Mouse (Mus musculus) Patski (cell line): ENCODE data around the gene Sgca. TPM values are rescaled to one million over a fixed set of nuclear protein-coding genes. Genes with fewer than 3 reads are reported as not detected.
"Not testable (repeated sequence)": the region's sequence is repeated elsewhere in the genome, so short reads cannot be mapped to it uniquely, and the experiment has no call there.

Experiments used
- ATAC-seq: fragments of 100-300 bp; one replicate; pipeline ENCODE4 v1.8.0; 2021
- CTCF ChIA-PET: fragments of 350-600 bp; sonication (Branson Sonifier 250); formaldehyde crosslinking; loops from one replicate; lab custom pipeline; 2022; ENCODE audit warnings: inconsistent platforms; lab: Charles Lee
- POLR2A ChIA-PET: fragments of 350-600 bp; sonication (Branson Sonifier 250); formaldehyde crosslinking; loops from one replicate; lab custom pipeline; 2022; ENCODE audit warnings: antibody characterized with exemption, inconsistent platforms; lab: Charles Lee
- DNase-seq: peaks from one replicate; pipeline ENCODE4 v3.0.0-alpha.2; 2011; ENCODE audit warnings: low read depth, low spot score
- H3K27me3 ChIP-seq: fragments of 371-371 bp; one replicate; pipeline ENCODE4 v1.5.1; 2021
- CTCF ChIP-seq: fragments of 100-300 bp; IDR thresholded peaks from one replicate; pipeline ENCODE4 v1.5.1; 2021
- in situ Hi-C: fragments of 300-500 bp; cut with MboI; formaldehyde crosslinking; loops from 3 replicates; pipeline ENCODE4 v1.11.1; 2018; ENCODE audit warnings: low pct_unique_long_range_greater_than_20kb, mixed read lengths
- polyA plus RNA-seq: library from polyadenylated mRNA; unstranded; gene quantifications from one replicate; pipeline ENCODE4 v1.2.3, GENCODE M21; 2021

Sgca gene
- 0.47 TPM for polyA plus RNA-seq

DNA sequence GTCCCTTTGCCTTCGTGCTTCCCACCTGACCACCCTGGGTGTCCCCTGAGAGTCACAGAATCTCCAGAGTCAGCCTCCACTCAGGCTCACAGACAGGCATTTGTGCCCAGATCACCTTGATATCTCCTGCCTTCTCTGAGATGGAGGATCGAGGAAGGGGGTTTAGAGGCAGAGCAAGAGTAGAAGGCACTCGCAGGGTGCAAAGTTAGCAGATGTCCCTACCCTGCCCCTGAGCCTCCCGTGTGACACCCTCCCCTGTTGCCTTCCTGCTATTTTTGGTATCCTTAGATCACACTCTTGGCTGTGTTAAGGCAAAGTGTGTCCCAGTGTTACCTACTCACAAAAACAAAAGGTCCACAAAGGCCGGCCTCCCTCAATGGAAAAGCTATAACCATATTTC is at the start of gene Sgca:
Gene Sgca (minus strand): TSS at position 129 of the 400 bp plus-strand sequence.
- H3K27me3 ChIP-seq, result no peaks in the 10 kb centered on the region
- TF ChIP-seq CTCF, result no peak
- POLR2A ChIA-PET, result interaction anchor here (1.1 kb wide), 1 partner anchor 15 kb away, joined by 3 read pairs; the partner anchor contains the start of gene Ppp1r9b
- no peak for ATAC-seq
- no peak for DNase-seq
- in situ Hi-C loops, result loop anchor here (5.0 kb wide), 1 partner anchor 66 kb away; the partner anchor contains the start of gene Pdk2
- CTCF ChIA-PET, result interaction anchor here (1.4 to 1.6 kb wide), 4 partner anchors 12 to 40 kb away, joined by 3 to 5 read pairs (median 5); no protein-coding TSS in a partner anchor

DNA sequence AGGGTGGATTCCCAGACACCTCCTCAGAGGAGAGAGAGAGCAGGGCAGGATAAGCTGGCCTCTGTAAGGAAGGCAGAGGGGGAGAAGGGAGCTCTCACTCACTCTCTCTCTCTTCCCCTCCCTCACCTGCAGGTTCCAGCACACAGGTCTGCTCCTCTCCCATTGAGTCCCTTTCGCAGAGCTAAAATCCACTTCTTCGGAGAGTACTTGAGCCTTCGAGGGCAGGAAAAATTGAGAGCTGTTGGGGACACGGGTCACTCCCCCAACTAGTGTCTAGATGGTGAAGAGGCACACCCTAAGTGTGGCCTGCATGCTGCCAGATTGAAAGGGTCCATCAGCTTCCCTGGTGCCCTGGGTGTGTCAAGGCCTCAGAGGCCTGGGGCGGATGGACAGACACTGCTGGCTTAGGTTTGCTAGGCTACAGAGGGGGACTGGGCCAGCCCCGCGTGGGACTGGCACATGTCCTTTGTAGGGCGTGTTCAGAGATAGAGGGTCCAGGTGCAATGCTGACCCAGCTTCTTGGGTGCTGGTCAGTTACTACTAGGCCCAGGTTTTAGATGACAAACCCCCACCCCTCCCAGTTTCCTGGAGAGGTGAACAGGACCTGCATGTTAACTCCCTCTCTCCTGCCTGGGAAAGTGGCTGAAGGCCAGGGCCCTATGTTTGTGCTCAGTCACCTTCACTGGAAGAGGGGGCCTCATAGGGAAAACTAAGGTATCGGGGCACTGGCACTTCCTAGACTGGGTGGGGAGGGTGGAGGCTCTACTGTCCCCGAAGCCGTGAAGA is 49.3 kb upstream of the Sgca start:
- ATAC-seq (no peak), DNase-seq (no peak)
- H3K27me3 ChIP-seq, result no peaks in the 10 kb centered on the region
- ChIA-PET CTCF (interaction anchor here (1.2 kb wide), 1 partner anchor 80 kb away, joined by 3 read pairs; no protein-coding TSS in a partner anchor), POLR2A (interaction anchor here (0.7 to 3.2 kb wide), 3 partner anchors 9 to 16 kb away, joined by 3 to 9 read pairs (median 3); partner anchors contain the start of gene Pdk2)
- in situ Hi-C loops, result no loop called here
- no peak for TF ChIP-seq CTCF

GRCm38 (mm10) chr11:95024439-95025184 is 48.5 kb upstream of the Sgca start:
- POLR2A ChIA-PET, result interaction anchor here (0.8 to 3.2 kb wide), 3 partner anchors 13 to 51 kb away, joined by 3 to 9 read pairs (median 3); partner anchors contain the start of gene Pdk2
- ATAC-seq (no peak), DNase-seq (no peak)
- in situ Hi-C loops, result no loop called here
- CTCF ChIA-PET, result interaction anchor here (0.8 to 1.2 kb wide), 2 partner anchors 9 to 81 kb away, joined by 3 read pairs; no protein-coding TSS in a partner anchor
- no peak for TF ChIP-seq CTCF
- H3K27me3 ChIP-seq, result no peaks in the 10 kb centered on the region

GRCm38 (mm10) chr11:95023481-95023880 is 47.4 kb upstream of the Sgca start:
- POLR2A ChIA-PET, result interaction anchor here (3.2 kb wide), 1 partner anchor 11 kb away, joined by 9 read pairs; no protein-coding TSS in a partner anchor
- in situ Hi-C loops, result no loop called here

GRCm38 (mm10) chr11:95022237-95022992 is 46.3 kb upstream of the Sgca start:
- DNase-seq (no peak), ATAC-seq (no peak)
- in situ Hi-C loops, result no loop called here
- CTCF ChIA-PET, result interaction anchor here (1.0 to 2.0 kb wide), 4 partner anchors 8 to 20 kb away, joined by 3 to 6 read pairs (median 4); no protein-coding TSS in a partner anchor
- H3K27me3 ChIP-seq, result no peaks in the 10 kb centered on the region
- POLR2A ChIA-PET, result interaction anchor here (3.2 kb wide), 1 partner anchor 10 kb away, joined by 9 read pairs; no protein-coding TSS in a partner anchor
- no peak for TF ChIP-seq CTCF

More at GRCm38 (mm10) chr11:95023481-95023880, 47.4 kb upstream of the Sgca start:
- no peak for DNase-seq
- CTCF ChIA-PET, result interaction anchor here (1.0 to 1.1 kb wide), 2 partner anchors 9 to 11 kb away, joined by 3 to 4 read pairs; no protein-coding TSS in a partner anchor
- no peak for ATAC-seq
- H3K27me3 ChIP-seq, result no peaks in the 10 kb centered on the region
- no peak for TF ChIP-seq CTCF

DNA sequence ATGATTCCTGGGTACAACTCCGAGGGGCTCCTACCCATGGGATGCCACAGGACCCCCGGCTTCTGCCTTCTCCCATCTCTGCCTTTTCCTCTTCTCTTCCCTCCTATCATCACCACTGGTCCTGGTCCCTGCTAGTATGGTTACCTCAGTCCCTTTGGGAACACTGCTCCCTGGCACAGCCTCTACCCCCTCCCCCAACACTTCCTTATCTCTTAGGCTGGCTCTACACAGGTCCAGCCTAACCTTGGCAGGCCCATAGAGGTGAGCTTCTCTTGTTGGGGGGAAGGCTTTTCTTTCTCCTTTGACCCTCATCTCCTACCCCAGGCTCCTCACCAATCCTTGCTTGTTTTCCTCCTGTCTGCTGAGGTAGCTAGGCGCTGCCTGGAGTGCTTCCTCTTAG is 39.4 kb upstream of the Sgca start:
- no peak for TF ChIP-seq CTCF
- no peaks in the 10 kb centered on the region for H3K27me3 ChIP-seq
- CTCF ChIA-PET, result interaction anchor here (0.9 kb wide), 1 partner anchor 9 kb away, joined by 3 read pairs; no protein-coding TSS in a partner anchor
- POLR2A ChIA-PET, result interaction anchor here (0.6 kb wide), 1 partner anchor 1102 kb away, joined by 5 read pairs; no protein-coding TSS in a partner anchor
- in situ Hi-C loops, result no loop called here
- no peak for DNase-seq
- ATAC-seq, result no peak

DNA sequence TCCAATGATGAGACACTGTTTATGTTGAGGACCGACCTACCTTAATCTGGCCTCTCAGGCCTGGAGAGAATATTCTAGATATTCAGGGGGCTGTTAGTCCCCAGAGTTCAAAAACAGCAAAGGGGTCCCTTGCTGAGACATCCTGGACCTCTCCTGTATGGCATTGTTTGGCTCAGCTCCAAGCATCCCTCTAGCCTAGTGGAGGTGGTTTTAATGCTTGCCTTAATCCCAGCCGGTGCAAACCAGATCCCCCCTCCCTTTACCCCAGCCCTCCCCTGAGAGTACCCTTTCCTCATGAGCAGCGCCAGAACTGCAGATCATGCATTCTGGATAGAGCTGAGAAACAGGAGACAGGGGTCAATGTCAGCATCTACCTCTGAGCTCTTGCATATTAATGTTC is 36.4 kb upstream of the Sgca start:
- no peaks in the 10 kb centered on the region for H3K27me3 ChIP-seq
- ChIA-PET POLR2A (interaction anchor here (1.5 to 2.3 kb wide), 2 partner anchors 12 to 15 kb away, joined by 3 to 9 read pairs; no protein-coding TSS in a partner anchor), CTCF (interaction anchor here (1.0 to 1.5 kb wide), 3 partner anchors 11 to 73 kb away, joined by 3 to 4 read pairs (median 3); partner anchors contain the start of gene Pdk2)
- ATAC-seq, result no peak
- in situ Hi-C loops, result no loop called here
- no peak for TF ChIP-seq CTCF
- DNase-seq, result no peak

DNA sequence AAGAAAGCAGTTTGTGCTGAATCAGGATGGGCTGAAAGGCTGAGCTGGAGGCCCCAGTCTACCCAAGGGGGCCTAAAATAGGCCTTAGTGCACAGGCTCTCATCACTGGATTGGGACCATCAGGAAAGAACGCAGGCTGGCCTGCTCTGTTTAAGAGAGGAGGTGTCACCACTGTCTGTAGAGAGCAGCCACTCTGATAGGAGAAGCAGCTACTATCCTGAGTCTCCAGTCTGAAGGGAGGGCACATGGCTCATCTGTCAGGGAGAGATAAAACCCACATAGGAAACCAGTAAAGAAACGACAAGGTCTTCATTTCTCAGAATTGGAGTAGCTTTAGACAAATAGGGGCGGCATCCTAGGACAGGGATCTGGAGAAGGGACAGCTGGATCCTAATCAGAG is 35.9 kb upstream of the Sgca start:
- no peak for ATAC-seq
- CTCF ChIA-PET, result interaction anchor here (1.0 to 1.8 kb wide), 5 partner anchors 11 to 73 kb away, joined by 3 to 4 read pairs (median 3); partner anchors contain the start of gene Pdk2
- POLR2A ChIA-PET, result interaction anchor here (1.5 to 2.3 kb wide), 2 partner anchors 12 to 15 kb away, joined by 3 to 9 read pairs; no protein-coding TSS in a partner anchor
- TF ChIP-seq CTCF, result no peak
- in situ Hi-C loops, result no loop called here
- no peak for DNase-seq
- H3K27me3 ChIP-seq, result no peaks in the 10 kb centered on the region

DNA sequence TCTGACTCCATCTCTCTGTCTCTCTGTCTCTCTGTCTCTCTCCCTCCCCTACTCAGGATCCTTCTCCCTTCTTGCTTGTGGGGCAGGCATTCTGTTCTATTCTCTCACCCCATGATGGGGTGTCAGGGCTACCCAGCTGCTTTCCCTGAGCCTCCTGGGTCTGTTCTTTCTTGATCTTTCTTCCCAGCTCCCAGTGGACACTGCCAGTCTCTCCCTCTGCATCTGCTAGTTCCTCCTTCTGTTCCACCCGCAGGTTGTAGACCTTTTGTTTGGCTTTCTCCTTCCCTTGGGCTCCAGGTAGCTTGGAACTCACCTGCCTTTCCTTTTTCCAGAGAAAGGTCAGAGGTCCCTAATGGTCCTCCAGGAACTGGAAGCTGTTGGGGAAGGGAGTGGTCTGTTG is 35.3 kb upstream of the Sgca start:
- no peak for DNase-seq
- in situ Hi-C loops, result no loop called here
- POLR2A ChIA-PET, result interaction anchor here (0.7 to 2.3 kb wide), 4 partner anchors 13 to 67 kb away, joined by 3 to 9 read pairs (median 6); no protein-coding TSS in a partner anchor
- no peak for TF ChIP-seq CTCF
- no peaks in the 10 kb centered on the region for H3K27me3 ChIP-seq
- no peak for ATAC-seq
- CTCF ChIA-PET, result interaction anchor here (0.8 to 1.8 kb wide), 4 partner anchors 10 to 72 kb away, joined by 3 to 4 read pairs (median 4); no protein-coding TSS in a partner anchor

- H3K27me3 ChIP-seq, ATAC-seq, DNase-seq, in situ Hi-C loops: not testable (repeated sequence)
- POLR2A ChIA-PET, result interaction anchor here (0.7 to 2.3 kb wide), 5 partner anchors 13 to 68 kb away, joined by 3 to 9 read pairs (median 4); no protein-coding TSS in a partner anchor
- CTCF ChIA-PET, result interaction anchor here (0.8 to 1.8 kb wide), 3 partner anchors 11 to 22 kb away, joined by 3 to 4 read pairs (median 4); no protein-coding TSS in a partner anchor
Measured at GRCm38 (mm10) chr11:95010841-95011403, 34.8 kb upstream of the Sgca start.
